Mouse (Mus musculus): ENCODE data around the gene Amdhd2. TPM values are rescaled to one million over a fixed set of nuclear protein-coding genes. Genes with fewer than 3 reads are reported as not detected.

Amdhd2 gene
- total and polyA plus RNA-seq, 2 experiments from 2014 or later: 34.0 to 58.6 TPM

GRCm38 (mm10) chr17:24150824-24151223, 12.7 kb downstream of the Amdhd2 start, which contains the start of gene Pdpk1:
TSS of gene Pdpk1 (minus strand) at chr17:24150924.
- Histone ChIP-seq H3K4me2 (ENCODE audit: low read depth, low read length, poor library complexity, severe bottlenecking) (peak within 1 kb of the TSS; percentile 63), H3K9ac (replicated peaks; ENCODE audit: low read length, poor library complexity, severe bottlenecking) (no peak within 1 kb of the TSS; the same call in 1 of the 2 replicates), H3K4me1 (ENCODE audit: insufficient read depth, low read length) (peaks cover 5% of the 10 kb centered on the region; the same call in 1 of the 2 replicates), H3K27ac (ENCODE audit: low read depth, low read length) (no peak within 1 kb of the TSS), H3K4me3 (ENCODE audit: low read depth, low read length) (peak within 1 kb of the TSS; percentile 27; the same call in 1 of the 2 replicates), H3K27me3 (ENCODE audit: insufficient read depth, low read length) (no peaks in the 10 kb centered on the region), H3K36me3 (ENCODE audit: insufficient read depth, low read length) (no peaks in the 10 kb centered on the region), H3K9me3 (ENCODE audit: low read length) (no peaks in the 10 kb centered on the region)
- no peak for TF ChIP-seq CTCF (IDR thresholded peaks at IDR 0.05)
- ATAC-seq (ENCODE audit: low FRiP score) (no peak), DNase-seq (ENCODE audit: low spot score) (no peak)
- WGBS: 95% methylated on average over 2 of the region's 2 CpGs

- Histone ChIP-seq H3K9ac (replicated peaks; ENCODE audit: low read length, poor library complexity, severe bottlenecking) (no peak overlapping the region), H3K27ac (ENCODE audit: low read depth, low read length) (no peak overlapping the region), H3K9me3 (ENCODE audit: low read length) (no peaks in the 10 kb centered on the region), H3K27me3 (ENCODE audit: insufficient read depth, low read length) (no peaks in the 10 kb centered on the region), H3K4me3 (ENCODE audit: low read depth, low read length) (no peak overlapping the region), H3K36me3 (ENCODE audit: insufficient read depth, low read length) (no peaks in the 10 kb centered on the region), H3K4me1 (ENCODE audit: insufficient read depth, low read length) (peaks cover 5% of the 10 kb centered on the region; the same call in 1 of the 2 replicates), H3K4me2 (ENCODE audit: low read depth, low read length, poor library complexity, severe bottlenecking) (no peak overlapping the region)
- WGBS: 89% methylated on average over 7 of the region's 7 CpGs
- no peak for ATAC-seq (ENCODE audit: low FRiP score)
- no peak for DNase-seq (ENCODE audit: low spot score)
- TF ChIP-seq CTCF (IDR thresholded peaks at IDR 0.05): no peak
Observed at GRCm38 (mm10) chr17:24149421-24149820, 14.1 kb downstream of the Amdhd2 start.

GRCm38 (mm10) chr17:24142897-24143296, 20.7 kb downstream of the Amdhd2 start:
- Histone ChIP-seq H3K36me3 (ENCODE audit: insufficient read depth, low read length) (no peaks in the 10 kb centered on the region), H3K4me1 (ENCODE audit: insufficient read depth, low read length) (peaks cover 12% of the 10 kb centered on the region), H3K4me3 (ENCODE audit: low read depth, low read length) (no peak overlapping the region), H3K9ac (replicated peaks; ENCODE audit: low read length, poor library complexity, severe bottlenecking) (no peak overlapping the region), H3K4me2 (ENCODE audit: low read depth, low read length, poor library complexity, severe bottlenecking) (no peak overlapping the region), H3K27me3 (ENCODE audit: insufficient read depth, low read length) (no peaks in the 10 kb centered on the region), H3K27ac (ENCODE audit: low read depth, low read length) (no peak overlapping the region), H3K9me3 (ENCODE audit: low read length) (no peaks in the 10 kb centered on the region)
- WGBS: 54% methylated on average over 2 of the region's 2 CpGs
- no peak for TF ChIP-seq CTCF (IDR thresholded peaks at IDR 0.05)
- ATAC-seq (ENCODE audit: low FRiP score) (no peak), DNase-seq (ENCODE audit: low spot score) (no peak)

GRCm38 (mm10) chr17:24141425-24141920, 22.1 kb downstream of the Amdhd2 start:
- Histone ChIP-seq H3K9ac (replicated peaks; ENCODE audit: low read length, poor library complexity, severe bottlenecking) (peak overlapping the region; percentile 90), H3K4me3 (ENCODE audit: low read depth, low read length) (peak overlapping the region; percentile 98), H3K27me3 (ENCODE audit: insufficient read depth, low read length) (no peaks in the 10 kb centered on the region), H3K27ac (ENCODE audit: low read depth, low read length) (peak overlapping the region; percentile 79), H3K4me2 (ENCODE audit: low read depth, low read length, poor library complexity, severe bottlenecking) (peak overlapping the region; percentile 97), H3K36me3 (ENCODE audit: insufficient read depth, low read length) (no peaks in the 10 kb centered on the region), H3K4me1 (ENCODE audit: insufficient read depth, low read length) (peaks cover 12% of the 10 kb centered on the region), H3K9me3 (ENCODE audit: low read length) (no peaks in the 10 kb centered on the region)
- ATAC-seq (ENCODE audit: low FRiP score) (peak; percentile 98), DNase-seq (ENCODE audit: low spot score) (peak; percentile 98)
- 0% methylated on average over 51 of the region's 57 CpGs for WGBS
- no peak for TF ChIP-seq CTCF (IDR thresholded peaks at IDR 0.05)

- no peak for TF ChIP-seq CTCF (IDR thresholded peaks at IDR 0.05)
- ATAC-seq (ENCODE audit: low FRiP score): peak; percentile 44
- H3K27me3 ChIP-seq (ENCODE audit: insufficient read depth, low read length): no peaks in the 10 kb centered on the region
- H3K4me2 ChIP-seq (ENCODE audit: low read depth, low read length, poor library complexity, severe bottlenecking): peak overlapping the region; percentile 97
- WGBS: under 1% methylated on average over 34 of the region's 43 CpGs
- peak overlapping the region; percentile 79 for H3K27ac ChIP-seq (ENCODE audit: low read depth, low read length)
- H3K4me1 ChIP-seq (ENCODE audit: insufficient read depth, low read length): peaks cover 12% of the 10 kb centered on the region
- no peaks in the 10 kb centered on the region for H3K36me3 ChIP-seq (ENCODE audit: insufficient read depth, low read length)
- peak; percentile 17 for DNase-seq (ENCODE audit: low spot score)
- peak overlapping the region; percentile 98 for H3K4me3 ChIP-seq (ENCODE audit: low read depth, low read length)
- peak overlapping the region; percentile 90 for H3K9ac ChIP-seq (replicated peaks; ENCODE audit: low read length, poor library complexity, severe bottlenecking)
- no peaks in the 10 kb centered on the region for H3K9me3 ChIP-seq (ENCODE audit: low read length)
Observed at GRCm38 (mm10) chr17:24140845-24141424, 22.6 kb downstream of the Amdhd2 start.

GRCm38 (mm10) chr17:24139968-24140367, 23.6 kb downstream of the Amdhd2 start:
- no peak overlapping the region for H3K27ac ChIP-seq (ENCODE audit: low read depth, low read length)
- peak overlapping the region; percentile 97 for H3K4me2 ChIP-seq (ENCODE audit: low read depth, low read length, poor library complexity, severe bottlenecking)
- 0 out of 2 replicates have a peak overlapping the region, but pooled peaks have one; percentile 90 for H3K9ac ChIP-seq (replicated peaks; ENCODE audit: low read length, poor library complexity, severe bottlenecking)
- peak overlapping the region; percentile 98 for H3K4me3 ChIP-seq (ENCODE audit: low read depth, low read length)
- no peaks in the 10 kb centered on the region for H3K27me3 ChIP-seq (ENCODE audit: insufficient read depth, low read length)
- 90% methylated on average over 4 of the region's 4 CpGs for WGBS
- DNase-seq (ENCODE audit: low spot score): no peak
- H3K36me3 ChIP-seq (ENCODE audit: insufficient read depth, low read length): no peaks in the 10 kb centered on the region
- ATAC-seq (ENCODE audit: low FRiP score): no peak
- peaks cover 12% of the 10 kb centered on the region for H3K4me1 ChIP-seq (ENCODE audit: insufficient read depth, low read length)
- H3K9me3 ChIP-seq (ENCODE audit: low read length): no peaks in the 10 kb centered on the region
- TF ChIP-seq CTCF (IDR thresholded peaks at IDR 0.05): no peak

Measured in midbrain, postnatal 0 days (tissue).